Mouse (Mus musculus): ENCODE results near the gene Hist1h2ac.
A peak's percentile ranks its signal among the peaks of the same experiment; 100 is the strongest.
"Not testable (repeated sequence)": the region's sequence is repeated elsewhere in the genome, so short reads cannot be mapped to it uniquely, and the experiment has no call there.

Gene Hist1h2ac

DNA sequence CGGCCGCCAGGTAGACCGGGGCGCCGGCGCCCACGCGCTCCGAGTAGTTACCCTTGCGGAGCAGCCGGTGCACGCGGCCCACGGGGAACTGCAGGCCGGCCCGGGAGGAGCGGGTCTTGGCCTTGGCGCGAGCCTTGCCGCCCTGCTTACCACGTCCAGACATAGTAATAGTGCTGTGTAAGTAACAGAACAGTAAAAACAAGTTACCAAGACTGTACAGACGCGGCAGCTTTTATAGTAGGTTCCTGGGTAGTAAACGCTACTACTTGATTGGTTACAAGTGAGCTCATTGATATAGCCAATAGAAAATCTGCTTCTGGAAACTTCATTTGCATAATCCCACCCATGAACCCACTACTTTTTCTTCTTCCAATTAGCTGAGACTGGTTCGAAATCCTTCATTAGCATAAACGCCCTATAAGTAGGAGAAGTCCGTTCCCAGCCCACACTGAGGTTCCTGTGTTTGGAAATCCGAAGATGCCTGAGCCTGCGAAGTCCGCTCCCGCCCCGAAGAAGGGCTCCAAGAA is at the start of gene Hist1h2ac, which contains the start of gene Hist1h2bc:
TSS of gene Hist1h2ac (minus strand) at position 194 of the 527 bp plus-strand sequence.
TSS of gene Hist1h2bc (plus strand) at position 445 of the 527 bp plus-strand sequence.
- DNase-seq: peak; percentile 91

DNA sequence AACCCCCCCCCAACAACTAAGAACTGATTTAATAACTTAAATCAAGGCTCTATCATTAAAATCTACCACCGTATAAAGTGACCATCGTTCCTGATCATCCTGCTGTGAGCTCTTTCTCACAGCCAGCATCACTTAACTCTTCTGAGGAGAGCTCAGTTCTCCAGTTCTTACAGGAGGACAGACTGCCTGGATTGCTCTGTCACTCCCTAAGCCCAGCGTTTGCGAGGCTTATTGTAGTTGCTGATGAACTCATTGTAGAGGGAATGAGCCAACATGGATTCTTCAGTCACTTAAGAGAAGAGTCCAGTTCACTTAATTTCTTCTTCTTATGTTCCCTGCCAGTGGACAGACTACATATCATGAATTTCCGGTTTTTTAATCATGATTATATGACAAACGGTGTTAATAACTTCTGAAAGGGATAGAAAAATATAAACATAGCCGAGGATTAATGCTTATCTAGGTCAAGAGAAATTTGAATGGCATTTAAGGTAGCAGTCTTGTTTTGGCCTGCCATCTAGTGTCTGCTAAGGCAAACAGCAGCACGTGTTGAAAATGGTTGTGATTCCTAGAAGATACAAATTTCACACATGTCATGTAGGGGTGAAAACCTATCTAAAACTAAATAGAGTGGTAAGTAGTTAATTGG is 48.5 kb upstream of the Hist1h2ac start:
- DNase-seq: no peak

DNA sequence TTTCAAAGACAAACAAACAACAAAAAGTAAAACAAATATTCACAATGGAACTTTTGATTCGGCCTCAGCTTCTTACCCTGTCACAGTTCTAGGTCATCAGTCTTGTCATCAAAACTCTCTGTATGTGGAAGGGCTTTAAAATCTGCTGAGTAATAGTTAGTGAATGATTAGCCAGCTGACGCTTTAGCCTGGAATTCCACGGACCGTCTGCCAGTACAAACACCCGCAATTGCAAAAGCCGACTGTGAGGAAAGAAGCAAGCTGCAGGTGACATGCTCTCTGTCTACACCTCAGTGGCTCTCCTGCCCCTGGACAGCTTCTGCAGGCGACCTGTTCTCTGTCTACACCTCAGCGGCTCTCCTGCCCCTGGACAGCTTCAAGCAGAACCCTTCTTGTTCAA is 46.7 kb upstream of the Hist1h2ac start:
- no peak for DNase-seq

DNA sequence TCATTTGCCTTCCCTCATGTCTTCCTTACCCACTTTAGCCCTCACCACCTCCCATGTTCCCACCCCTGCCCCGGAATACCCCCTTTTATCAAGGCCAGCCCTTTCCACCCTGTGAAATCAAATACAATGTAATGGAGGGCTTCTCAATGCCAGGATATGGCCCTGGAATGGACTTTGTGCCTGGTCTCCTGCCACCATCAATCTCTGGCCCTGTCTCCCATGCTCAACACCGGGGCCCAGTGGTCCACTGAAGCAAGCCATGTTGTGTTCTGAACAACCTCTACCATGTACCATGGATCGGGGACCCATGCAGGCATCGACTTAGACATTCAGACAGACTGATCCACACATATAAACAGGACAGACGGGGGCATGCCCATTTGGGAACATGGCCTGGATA is 46.0 kb upstream of the Hist1h2ac start:
- DNase-seq: no peak

GRCm38 (mm10) chr13:23729192-23729525 is 45.4 kb upstream of the Hist1h2ac start:
- no peak for DNase-seq

- peak; percentile 58 for DNase-seq
Observed at GRCm38 (mm10) chr13:23728472-23729191, 44.9 kb upstream of the Hist1h2ac start.

GRCm38 (mm10) chr13:23725213-23725612 is 41.5 kb upstream of the Hist1h2ac start:
- no peak for DNase-seq

DNA sequence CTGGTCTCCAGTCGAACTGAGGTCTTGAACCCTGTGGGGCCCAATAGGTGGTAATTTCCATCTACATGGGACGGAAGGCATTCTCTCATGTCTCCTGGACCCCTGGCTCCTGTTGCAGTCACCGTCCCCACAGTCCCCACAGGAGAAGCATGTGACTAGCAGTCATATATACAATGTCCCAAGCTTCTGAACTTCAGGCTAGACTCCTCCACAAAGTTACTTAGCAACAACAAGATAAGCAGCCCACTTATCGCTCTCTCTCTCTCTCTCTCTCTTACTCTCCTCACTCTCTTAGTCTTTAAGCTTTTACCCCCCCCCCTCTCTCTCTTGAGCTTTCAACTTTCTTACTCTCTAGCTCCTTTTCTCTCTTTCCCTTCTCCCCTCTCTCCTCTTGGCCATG is 40.5 kb upstream of the Hist1h2ac start:
- no peak for DNase-seq

DNA sequence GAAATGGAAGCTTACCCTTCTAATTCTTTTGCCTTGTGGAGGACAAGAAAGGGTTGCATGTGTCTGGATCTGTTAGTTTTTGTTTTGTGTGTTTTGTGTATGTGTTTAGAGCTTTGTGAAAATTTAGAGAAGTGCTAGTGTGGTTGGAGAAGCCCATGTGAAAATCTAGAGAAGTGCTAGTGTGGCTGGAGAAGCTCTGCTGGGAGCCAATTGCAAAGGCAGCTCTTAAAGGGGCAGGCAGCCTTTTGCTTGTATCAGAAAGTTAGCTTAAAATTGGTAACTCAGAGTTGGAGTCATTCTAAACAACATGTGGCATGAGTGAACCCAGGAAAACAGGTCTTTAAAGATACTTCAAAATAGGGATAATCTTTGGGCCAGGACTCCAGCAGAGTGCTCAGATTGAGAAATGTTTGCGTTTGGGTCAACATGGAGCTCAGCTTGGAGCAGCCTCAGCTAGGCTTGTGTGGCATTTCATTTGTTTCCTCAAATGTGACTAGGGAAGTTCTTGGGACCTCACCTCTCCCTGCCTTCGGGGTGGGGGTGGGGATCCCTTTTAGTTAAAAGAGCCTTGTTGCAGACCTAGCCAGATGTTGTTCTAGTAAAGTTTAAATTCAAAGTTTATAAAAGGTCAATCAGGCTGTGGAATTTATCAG is 34.0 kb upstream of the Hist1h2ac start:
- DNase-seq: not testable (repeated sequence)

DNA sequence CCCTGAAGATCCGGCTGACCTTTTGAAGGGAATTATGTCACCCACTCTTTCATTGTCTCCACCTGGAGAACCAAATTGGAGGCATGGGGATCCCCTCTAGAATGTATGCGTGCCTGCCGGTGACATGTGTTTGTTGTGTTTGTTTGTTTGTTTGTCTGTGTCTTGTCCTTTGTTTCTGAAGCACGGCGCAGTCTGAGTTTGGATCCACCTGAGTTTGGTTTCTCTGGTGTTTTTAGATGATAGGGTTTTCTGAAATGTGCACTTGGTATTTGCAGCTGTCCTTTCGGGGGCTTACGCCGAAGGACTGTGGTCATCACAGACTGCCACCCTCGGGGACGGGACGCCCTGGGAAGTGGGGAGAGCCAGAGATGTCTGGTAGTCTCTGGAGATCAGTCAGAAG is 33.4 kb upstream of the Hist1h2ac start:
- DNase-seq: no peak

- no peak for DNase-seq
Observed at GRCm38 (mm10) chr13:23716261-23717042, 32.7 kb upstream of the Hist1h2ac start.

GRCm38 (mm10) chr13:23710374-23711089 is 26.8 kb upstream of the Hist1h2ac start, which contains the start of gene Hfe:
Gene Hfe, minus strand, starts transcription at chr13:23710854.
- peak; percentile 42 for DNase-seq

DNA sequence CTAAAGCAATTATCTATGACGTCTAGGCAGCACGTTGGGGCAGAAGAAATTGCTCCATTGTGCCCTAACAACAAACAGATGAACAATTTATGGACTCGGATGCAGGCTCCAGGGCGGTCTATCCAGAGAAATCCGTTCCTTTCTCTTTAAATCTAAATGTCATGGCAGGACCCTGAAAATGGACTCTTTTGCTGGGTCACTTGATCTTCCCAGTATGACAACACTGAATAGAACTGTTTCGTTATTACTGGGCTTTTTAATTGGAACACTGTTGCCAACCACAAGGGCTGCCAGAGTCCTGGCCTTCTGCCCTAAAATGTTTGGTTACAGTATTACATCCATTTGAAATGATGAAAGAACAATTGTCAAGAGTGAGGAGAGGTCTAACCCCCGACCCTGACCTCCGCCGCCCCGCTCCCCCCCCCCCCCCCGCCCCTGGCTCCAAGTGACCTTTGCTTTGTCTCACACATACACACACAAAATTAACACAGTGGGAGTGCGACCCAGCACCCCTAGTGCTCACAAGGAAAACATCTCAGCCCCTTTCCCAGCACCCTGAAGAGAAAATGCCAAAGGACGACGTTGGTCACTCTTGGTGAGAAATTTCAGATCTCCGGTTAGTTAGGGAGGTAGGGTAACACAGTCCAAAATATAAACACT is 26.1 kb upstream of the Hist1h2ac start:
- no peak for DNase-seq

DNA sequence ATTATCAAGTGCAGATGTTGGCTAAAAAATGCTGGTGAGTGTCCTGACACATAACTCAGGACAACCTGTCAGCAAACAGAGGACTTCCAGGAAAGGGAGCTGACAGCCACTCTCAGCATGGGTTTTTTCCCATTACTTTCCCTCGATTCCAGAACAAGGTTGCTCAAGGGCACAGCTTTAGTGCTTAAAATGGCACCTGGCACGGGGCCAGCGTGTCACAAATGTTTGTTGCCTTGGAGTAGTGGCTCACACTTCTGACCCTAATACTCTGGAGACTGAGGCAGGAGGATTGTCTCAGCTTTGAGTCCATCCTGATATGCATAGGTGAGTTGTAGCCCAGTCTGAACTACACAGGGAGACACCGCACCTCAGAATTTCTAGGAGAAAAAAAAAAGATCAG is 24.9 kb upstream of the Hist1h2ac start:
- no peak for DNase-seq

DNA sequence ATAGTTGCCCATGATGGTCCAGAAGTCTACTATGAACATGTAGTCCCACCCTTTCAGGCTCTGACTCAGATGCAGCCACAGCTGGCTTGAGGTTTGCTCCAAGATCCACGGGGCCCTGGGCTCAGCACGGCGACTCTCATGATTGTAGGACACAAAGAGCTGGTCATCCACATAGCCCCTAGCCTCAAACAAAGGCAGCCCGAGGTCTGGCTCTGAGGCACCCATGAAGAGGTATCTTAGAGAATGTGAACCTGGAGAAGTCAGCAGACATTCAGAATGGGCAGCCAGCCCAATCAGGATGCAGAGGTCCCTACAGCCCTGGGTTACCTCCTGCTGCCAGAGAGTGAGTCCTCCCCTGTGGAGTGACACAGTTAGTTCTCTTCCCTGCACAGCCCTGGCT is 24.3 kb upstream of the Hist1h2ac start:
- no peak for DNase-seq

DNA sequence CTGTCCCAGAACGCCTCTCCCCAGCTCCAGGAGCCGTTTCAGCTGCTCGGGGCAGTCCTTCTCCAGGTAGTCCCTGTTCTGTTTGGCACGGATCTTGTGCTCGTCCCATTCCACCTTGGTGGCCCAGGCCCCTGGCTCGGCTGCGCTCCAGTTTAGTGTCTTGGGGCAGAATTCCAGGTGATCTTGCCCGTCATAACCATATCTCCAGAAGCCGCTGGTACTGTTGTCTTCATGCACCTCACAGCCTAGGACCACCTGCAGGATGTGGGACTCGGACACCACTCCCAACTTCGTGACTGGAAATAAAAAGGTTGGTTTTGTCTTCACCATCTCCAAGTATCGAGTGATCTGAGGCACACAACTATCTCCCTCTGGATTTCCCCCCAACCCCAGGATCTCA is 23.0 kb upstream of the Hist1h2ac start:
- DNase-seq: no peak

- no peak for DNase-seq
Observed at GRCm38 (mm10) chr13:23705751-23706356, 22.1 kb upstream of the Hist1h2ac start.

DNA sequence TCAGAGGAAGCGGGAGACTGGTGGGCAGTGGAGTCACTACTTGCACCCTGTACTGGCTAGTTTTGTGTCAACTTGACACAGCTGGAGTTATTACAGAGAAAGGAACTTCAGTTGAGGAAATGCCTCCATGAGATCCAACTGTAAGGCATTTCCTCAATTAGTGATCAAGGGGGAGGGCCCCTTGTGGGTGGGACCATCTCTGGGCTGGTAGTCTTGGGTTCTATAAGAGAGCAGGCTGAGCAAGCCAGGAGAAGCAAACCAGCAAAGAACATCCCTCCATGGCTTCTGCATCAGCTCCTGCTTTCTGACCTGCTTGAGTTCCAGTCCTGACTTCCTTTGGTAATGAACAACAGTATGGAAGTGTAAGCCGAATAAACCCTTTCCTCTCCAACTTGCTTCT is 19.1 kb upstream of the Hist1h2ac start:
- not testable (repeated sequence) for DNase-seq

GRCm38 (mm10) chr13:23702220-23702619 is 18.5 kb upstream of the Hist1h2ac start:
- no peak for DNase-seq

DNA sequence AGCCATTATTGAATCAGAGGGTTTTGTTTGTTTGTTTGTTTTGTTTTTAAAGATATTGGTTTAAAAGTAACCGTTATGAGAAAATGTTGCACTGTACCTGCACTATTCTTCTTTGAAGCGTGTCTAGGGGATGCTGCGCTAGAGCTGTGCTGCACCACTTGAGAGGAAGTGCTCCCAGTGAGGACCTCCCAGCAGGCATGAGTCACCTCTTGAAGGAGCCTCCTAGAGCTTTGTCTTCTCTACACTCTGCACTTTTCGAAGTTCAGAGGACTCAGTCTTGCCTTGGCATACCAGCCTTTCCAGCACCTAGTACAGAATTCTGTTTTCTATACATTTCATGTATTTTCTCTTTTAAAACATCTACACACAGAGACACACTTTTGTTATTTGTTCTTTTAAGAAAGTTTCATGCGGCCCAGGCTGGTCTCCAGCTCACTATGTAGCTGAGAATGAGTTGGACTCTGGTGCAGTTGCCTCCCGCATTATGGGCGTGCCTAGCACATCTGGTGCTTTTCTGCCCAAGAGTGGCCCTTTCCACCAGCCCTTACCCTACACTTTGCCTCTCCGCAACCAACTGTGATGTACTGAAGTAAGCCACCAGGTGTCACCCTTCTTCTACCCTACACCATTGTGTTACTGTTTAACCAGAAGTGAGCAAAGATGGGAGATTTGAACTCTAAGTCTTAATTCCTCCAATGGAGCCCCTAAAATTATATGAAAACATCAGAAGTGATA is 17.2 kb upstream of the Hist1h2ac start:
- peak; percentile 75 for DNase-seq

Data from liver (tissue).